Mouse (Mus musculus) embryonic facial prominence, embryonic 14.5 days (tissue): ENCODE measurements at regions not wholly inside any gene's neighbourhood (a gene's known extent, or its start where the extent isn't known, plus 50 kb on each side); places are given as distances from the start of the nearest gene placed in this dataset.

Experiments used
- ATAC-seq: fragments of 200-750 bp; cut with Nextera tagmentation; 2 replicates; pipeline ENCODE4 v1.8.0; 2017; ENCODE audit warnings: low read depth, moderate number of reproducible peaks, moderate TSS enrichment
- DNase-seq: peaks from one replicate; pipeline ENCODE4 v3.0.0-alpha.2; 2015; ENCODE audit warnings: low spot score
- H3K27ac ChIP-seq: fragments of 300-500 bp; sonication (generic); replicated peaks from 2 replicates; pipeline ENCODE4 v1.5.1; 2014; ENCODE audit warnings: low read depth, mild to moderate bottlenecking, low read length, moderate library complexity
- H3K27me3 ChIP-seq: fragments of 300-500 bp; sonication (generic); replicated peaks from 2 replicates; pipeline ENCODE4 v1.6.1; 2014; ENCODE audit warnings: low read length; ENCODE audit not compliant: control insufficient read depth, insufficient read depth
- H3K36me3 ChIP-seq: fragments of 300-500 bp; sonication (generic); 2 replicates; pipeline ENCODE4 v1.6.1; 2014; ENCODE audit warnings: low read length, mixed read lengths; ENCODE audit not compliant: control insufficient read depth, insufficient read depth
- H3K4me1 ChIP-seq: fragments of 300-500 bp; sonication (generic); 2 replicates; pipeline ENCODE4 v1.6.1; 2014; ENCODE audit warnings: antibody characterized with exemption, low read length; ENCODE audit not compliant: control insufficient read depth, insufficient read depth
- H3K4me2 ChIP-seq: fragments of 300-500 bp; sonication (generic); 2 replicates; pipeline ENCODE4 v1.6.1; 2014; ENCODE audit warnings: low read depth, mild to moderate bottlenecking, low read length, moderate library complexity, mixed read lengths
- H3K4me3 ChIP-seq: fragments of 300-500 bp; sonication (generic); 2 replicates; pipeline ENCODE4 v1.5.1; 2014; ENCODE audit warnings: low read depth, mild to moderate bottlenecking, low read length
- H3K9ac ChIP-seq: fragments of 300-500 bp; sonication (generic); 2 replicates; pipeline ENCODE4 v1.6.1; 2014; ENCODE audit warnings: low read depth, mild to moderate bottlenecking, low read length, moderate library complexity, mixed read lengths
- H3K9me3 ChIP-seq: fragments of 300-500 bp; sonication (generic); 2 replicates; pipeline ENCODE4 v1.6.1; 2016; ENCODE audit warnings: low read length; ENCODE audit not compliant: control insufficient read depth
- WGBS: fragments of 180-500 bp; shearing (Covaris S2); extraction: QIAGEN DNeasy Blood & Tissue Kit; methylation state at CpG from one replicate; pipeline ENCODE4 v1.1.7; 2014; 5-methylcytosine and 5-hydroxymethylcytosine counted together

GRCm38 (mm10) chr4:135025802-135026201 lies 94.7 kb upstream of the Runx3 start:
- Histone ChIP-seq H3K4me2 (no peak overlapping the region), H3K9me3 (no peaks in the 10 kb centered on the region), H3K4me3 (no peak overlapping the region), H3K27me3 (peaks cover 3% of the 10 kb centered on the region; the same call in 1 of the 2 replicates), H3K9ac (no peak overlapping the region), H3K4me1 (peaks cover 9% of the 10 kb centered on the region; the same call in 1 of the 2 replicates), H3K27ac (no peak overlapping the region), H3K36me3 (no peaks in the 10 kb centered on the region)
- ATAC-seq, result no peak
- DNase-seq, result no peak
- 70% methylated on average over 18 of the region's 18 CpGs for WGBS

- WGBS, result 51% methylated on average over 8 of the region's 8 CpGs
- no peak overlapping the region for H3K9ac ChIP-seq
- H3K4me1 ChIP-seq, result peaks cover 12% of the 10 kb centered on the region; the same call in 1 of the 2 replicates
- H3K4me2 ChIP-seq, result no peak overlapping the region
- no peaks in the 10 kb centered on the region for H3K9me3 ChIP-seq
- H3K36me3 ChIP-seq, result no peaks in the 10 kb centered on the region
- DNase-seq (peak; percentile 35), ATAC-seq (no peak)
- peaks cover 3% of the 10 kb centered on the region; the same call in 1 of the 2 replicates for H3K27me3 ChIP-seq
- no peak overlapping the region for H3K4me3 ChIP-seq
- no peak overlapping the region for H3K27ac ChIP-seq
These were observed 93.3 kb upstream of the Runx3 start for GRCm38 (mm10) chr4:135027136-135027535.

- H3K36me3 ChIP-seq, result no peaks in the 10 kb centered on the region
- H3K27me3 ChIP-seq, result peaks cover 3% of the 10 kb centered on the region; the same call in 1 of the 2 replicates
- ATAC-seq (no peak), DNase-seq (no peak)
- H3K9ac ChIP-seq, result no peak overlapping the region
- H3K27ac ChIP-seq, result no peak overlapping the region
- WGBS, result 86% methylated on average over 2 of the region's 2 CpGs
- no peak overlapping the region for H3K4me3 ChIP-seq
- H3K4me1 ChIP-seq, result peaks cover 16% of the 10 kb centered on the region; the same call in 1 of the 2 replicates
- H3K4me2 ChIP-seq, result no peak overlapping the region
- H3K9me3 ChIP-seq, result no peaks in the 10 kb centered on the region
These were observed 90.7 kb upstream of the Runx3 start for GRCm38 (mm10) chr4:135029723-135030122.

GRCm38 (mm10) chr4:135032461-135032860 lies 88.0 kb upstream of the Runx3 start:
- Histone ChIP-seq H3K4me3 (no peak overlapping the region), H3K9me3 (no peaks in the 10 kb centered on the region), H3K4me2 (no peak overlapping the region), H3K27ac (no peak overlapping the region), H3K9ac (no peak overlapping the region), H3K4me1 (peaks cover 10% of the 10 kb centered on the region; the same call in 1 of the 2 replicates), H3K27me3 (peaks cover 3% of the 10 kb centered on the region; the same call in 1 of the 2 replicates), H3K36me3 (no peaks in the 10 kb centered on the region)
- DNase-seq (peak; percentile 57), ATAC-seq (peak; percentile 56; the same call in 1 of the 2 replicates)
- WGBS, result 22% methylated on average over 9 of the region's 9 CpGs

GRCm38 (mm10) chr4:135033302-135033701 lies 87.2 kb upstream of the Runx3 start:
- no peak for DNase-seq
- H3K4me1 ChIP-seq, result peaks cover 7% of the 10 kb centered on the region; the same call in 1 of the 2 replicates
- no peak overlapping the region for H3K9ac ChIP-seq
- peaks cover 3% of the 10 kb centered on the region; the same call in 1 of the 2 replicates for H3K27me3 ChIP-seq
- WGBS, result 73% methylated on average over 8 of the region's 8 CpGs
- H3K4me3 ChIP-seq, result no peak overlapping the region
- no peak overlapping the region for H3K4me2 ChIP-seq
- H3K27ac ChIP-seq, result no peak overlapping the region
- H3K9me3 ChIP-seq, result no peaks in the 10 kb centered on the region
- no peaks in the 10 kb centered on the region for H3K36me3 ChIP-seq
- no peak for ATAC-seq

GRCm38 (mm10) chr4:135034406-135034805 lies 86.0 kb upstream of the Runx3 start:
- Histone ChIP-seq H3K4me3 (no peak overlapping the region), H3K9me3 (no peaks in the 10 kb centered on the region), H3K4me2 (no peak overlapping the region), H3K9ac (no peak overlapping the region), H3K36me3 (no peaks in the 10 kb centered on the region), H3K4me1 (peaks cover 7% of the 10 kb centered on the region; the same call in 1 of the 2 replicates), H3K27ac (no peak overlapping the region), H3K27me3 (peaks cover 3% of the 10 kb centered on the region; the same call in 1 of the 2 replicates)
- WGBS, result 34% methylated on average over 7 of the region's 7 CpGs
- DNase-seq (no peak), ATAC-seq (no peak)

GRCm38 (mm10) chr4:135036764-135037163 lies 83.7 kb upstream of the Runx3 start:
- H3K9me3 ChIP-seq, result no peaks in the 10 kb centered on the region
- H3K4me3 ChIP-seq, result no peak overlapping the region
- ATAC-seq (no peak), DNase-seq (no peak)
- 87% methylated on average over 3 of the region's 3 CpGs for WGBS
- no peaks in the 10 kb centered on the region for H3K36me3 ChIP-seq
- H3K27ac ChIP-seq, result no peak overlapping the region
- H3K9ac ChIP-seq, result no peak overlapping the region
- no peak overlapping the region for H3K4me2 ChIP-seq
- H3K4me1 ChIP-seq, result peaks cover 7% of the 10 kb centered on the region; the same call in 1 of the 2 replicates
- no peaks in the 10 kb centered on the region for H3K27me3 ChIP-seq

- Histone ChIP-seq H3K4me2 (no peak overlapping the region), H3K27ac (no peak overlapping the region), H3K27me3 (no peaks in the 10 kb centered on the region), H3K4me1 (no peaks in the 10 kb centered on the region), H3K9me3 (no peaks in the 10 kb centered on the region), H3K4me3 (no peak overlapping the region), H3K9ac (no peak overlapping the region), H3K36me3 (no peaks in the 10 kb centered on the region)
- DNase-seq (no peak), ATAC-seq (no peak)
- 83% methylated on average over 2 of the region's 2 CpGs for WGBS
These were observed 81.2 kb upstream of the Runx3 start for GRCm38 (mm10) chr4:135039234-135039633.

GRCm38 (mm10) chr4:135041921-135042320 lies 78.5 kb upstream of the Runx3 start:
- Histone ChIP-seq H3K9ac (no peak overlapping the region), H3K36me3 (no peaks in the 10 kb centered on the region), H3K27ac (no peak overlapping the region), H3K4me1 (peaks cover 4% of the 10 kb centered on the region), H3K27me3 (no peaks in the 10 kb centered on the region), H3K9me3 (no peaks in the 10 kb centered on the region), H3K4me2 (no peak overlapping the region), H3K4me3 (no peak overlapping the region)
- DNase-seq (peak; percentile 71), ATAC-seq (peak; percentile 83)
- 41% methylated on average over 8 of the region's 8 CpGs for WGBS
